Mouse (Mus musculus): ENCODE data around the gene Cebpa. TPM values are rescaled to one million over a fixed set of nuclear protein-coding genes. Genes with fewer than 3 reads are reported as not detected.

Cebpa gene
- total RNA-seq, 1 experiment from 2014 or later, result 9.3 TPM

- ATAC-seq (replicated peaks; ENCODE audit: insufficient number of reproducible peaks, low FRiP score, low TSS enrichment, poor library complexity, severe bottlenecking), result no peak
These were observed 853 bp upstream of the Cebpa start for GRCm38 (mm10) chr7:35118099-35118781.

GRCm38 (mm10) chr7:35119506-35120145, 533 bp downstream of the Cebpa start:
- ATAC-seq (replicated peaks; ENCODE audit: insufficient number of reproducible peaks, low FRiP score, low TSS enrichment, poor library complexity, severe bottlenecking), result no peak

GRCm38 (mm10) chr7:35120146-35120691, 1.1 kb downstream of the Cebpa start:
- no peak for ATAC-seq (replicated peaks; ENCODE audit: insufficient number of reproducible peaks, low FRiP score, low TSS enrichment, poor library complexity, severe bottlenecking)

- no peak for ATAC-seq (replicated peaks; ENCODE audit: insufficient number of reproducible peaks, low FRiP score, low TSS enrichment, poor library complexity, severe bottlenecking)
These were observed 2.1 kb downstream of the Cebpa start for GRCm38 (mm10) chr7:35121150-35121549.

GRCm38 (mm10) chr7:35122401-35123320, 3.6 kb downstream of the Cebpa start:
- no peak for ATAC-seq (replicated peaks; ENCODE audit: insufficient number of reproducible peaks, low FRiP score, low TSS enrichment, poor library complexity, severe bottlenecking)

- no peak for ATAC-seq (replicated peaks; ENCODE audit: insufficient number of reproducible peaks, low FRiP score, low TSS enrichment, poor library complexity, severe bottlenecking)
These were observed 4.4 kb downstream of the Cebpa start for GRCm38 (mm10) chr7:35123431-35123953.

- no peak for ATAC-seq (replicated peaks; ENCODE audit: insufficient number of reproducible peaks, low FRiP score, low TSS enrichment, poor library complexity, severe bottlenecking)
These were observed 5.1 kb downstream of the Cebpa start for GRCm38 (mm10) chr7:35124216-35124615.

GRCm38 (mm10) chr7:35124745-35125144, 5.7 kb downstream of the Cebpa start:
- no peak; the same call in 1 of the 2 replicates for ATAC-seq (replicated peaks; ENCODE audit: insufficient number of reproducible peaks, low FRiP score, low TSS enrichment, poor library complexity, severe bottlenecking)

GRCm38 (mm10) chr7:35125971-35126370, 6.9 kb downstream of the Cebpa start:
- ATAC-seq (replicated peaks; ENCODE audit: insufficient number of reproducible peaks, low FRiP score, low TSS enrichment, poor library complexity, severe bottlenecking), result no peak

- no peak for ATAC-seq (replicated peaks; ENCODE audit: insufficient number of reproducible peaks, low FRiP score, low TSS enrichment, poor library complexity, severe bottlenecking)
These were observed 7.9 kb downstream of the Cebpa start for GRCm38 (mm10) chr7:35127001-35127400.

GRCm38 (mm10) chr7:35127721-35128120, 8.6 kb downstream of the Cebpa start:
- peak; percentile 46 for ATAC-seq (replicated peaks; ENCODE audit: insufficient number of reproducible peaks, low FRiP score, low TSS enrichment, poor library complexity, severe bottlenecking)

GRCm38 (mm10) chr7:35128677-35129567, 9.8 kb downstream of the Cebpa start:
- ATAC-seq (replicated peaks; ENCODE audit: insufficient number of reproducible peaks, low FRiP score, low TSS enrichment, poor library complexity, severe bottlenecking), result no peak

- ATAC-seq (replicated peaks; ENCODE audit: insufficient number of reproducible peaks, low FRiP score, low TSS enrichment, poor library complexity, severe bottlenecking), result no peak
These were observed 11.1 kb downstream of the Cebpa start for GRCm38 (mm10) chr7:35130059-35130738.

GRCm38 (mm10) chr7:35130888-35131287, 11.8 kb downstream of the Cebpa start:
- no peak for ATAC-seq (replicated peaks; ENCODE audit: insufficient number of reproducible peaks, low FRiP score, low TSS enrichment, poor library complexity, severe bottlenecking)

GRCm38 (mm10) chr7:35131601-35132000, 12.5 kb downstream of the Cebpa start:
- ATAC-seq (replicated peaks; ENCODE audit: insufficient number of reproducible peaks, low FRiP score, low TSS enrichment, poor library complexity, severe bottlenecking), result no peak

GRCm38 (mm10) chr7:35134621-35135020, 15.5 kb downstream of the Cebpa start:
- ATAC-seq (replicated peaks; ENCODE audit: insufficient number of reproducible peaks, low FRiP score, low TSS enrichment, poor library complexity, severe bottlenecking), result no peak

- ATAC-seq (replicated peaks; ENCODE audit: insufficient number of reproducible peaks, low FRiP score, low TSS enrichment, poor library complexity, severe bottlenecking), result no peak
These were observed 18.4 kb downstream of the Cebpa start for GRCm38 (mm10) chr7:35137524-35137923.
